Mouse (Mus musculus) CD8-positive naive resting alpha-beta T cell, adult 2 months (primary cell): ENCODE results near the gene Bdh1.
"Not testable (repeated sequence)": the region's sequence is repeated elsewhere in the genome, so short reads cannot be mapped to it uniquely, and the experiment has no call there.

Experiments
- DNase-seq, 2 experiments: peaks; one replicate each; pipeline ENCODE4 v3.0.0; 2022; ENCODE audit warnings: low read depth in 2 of 2, low spot score in 2 of 2

Gene Bdh1

DNA sequence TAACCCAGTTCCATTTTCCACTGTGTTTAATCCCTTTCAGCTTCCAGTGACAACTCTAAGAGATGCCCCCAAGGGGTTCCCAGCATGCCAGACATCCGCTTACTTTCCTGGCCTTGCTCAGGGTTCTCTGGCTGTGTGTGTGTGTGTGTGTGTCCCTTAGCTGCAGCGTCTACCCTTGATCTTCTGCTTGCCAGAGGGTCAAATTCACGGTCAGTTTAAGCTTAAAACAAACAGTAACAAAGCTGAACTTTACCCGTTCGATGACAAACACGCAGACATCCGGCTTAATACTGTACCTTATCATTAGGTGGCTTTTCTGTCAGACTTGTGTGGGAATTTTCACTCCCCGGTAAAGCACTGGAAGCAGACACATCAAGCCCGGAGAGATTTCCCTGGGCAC, at the start of gene Bdh1:
Gene Bdh1 (plus strand): TSS at position 281 of the 400 bp plus-strand sequence.
- DNase-seq: no peak

DNA sequence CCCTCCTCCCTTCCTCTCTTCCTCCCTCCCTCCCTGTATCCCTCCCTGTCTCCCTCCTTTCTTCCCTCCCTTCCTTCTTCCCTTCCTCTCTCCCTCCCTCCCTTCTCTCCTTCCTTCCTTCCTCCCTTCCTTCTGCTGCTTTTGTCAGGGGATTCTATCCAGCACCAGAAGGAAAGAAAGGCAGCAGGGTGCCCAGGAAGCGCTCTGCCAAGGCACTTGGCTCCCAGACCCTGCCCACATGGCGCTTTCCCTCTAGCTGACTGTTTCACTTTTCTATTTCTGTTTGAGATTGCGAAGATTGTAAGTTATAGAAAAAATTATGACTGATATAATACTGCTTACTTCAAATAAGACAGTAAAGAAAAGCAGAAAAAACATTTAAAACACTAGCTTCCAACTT, 49.8 kb upstream of the Bdh1 start:
- DNase-seq: not testable (repeated sequence)

DNA sequence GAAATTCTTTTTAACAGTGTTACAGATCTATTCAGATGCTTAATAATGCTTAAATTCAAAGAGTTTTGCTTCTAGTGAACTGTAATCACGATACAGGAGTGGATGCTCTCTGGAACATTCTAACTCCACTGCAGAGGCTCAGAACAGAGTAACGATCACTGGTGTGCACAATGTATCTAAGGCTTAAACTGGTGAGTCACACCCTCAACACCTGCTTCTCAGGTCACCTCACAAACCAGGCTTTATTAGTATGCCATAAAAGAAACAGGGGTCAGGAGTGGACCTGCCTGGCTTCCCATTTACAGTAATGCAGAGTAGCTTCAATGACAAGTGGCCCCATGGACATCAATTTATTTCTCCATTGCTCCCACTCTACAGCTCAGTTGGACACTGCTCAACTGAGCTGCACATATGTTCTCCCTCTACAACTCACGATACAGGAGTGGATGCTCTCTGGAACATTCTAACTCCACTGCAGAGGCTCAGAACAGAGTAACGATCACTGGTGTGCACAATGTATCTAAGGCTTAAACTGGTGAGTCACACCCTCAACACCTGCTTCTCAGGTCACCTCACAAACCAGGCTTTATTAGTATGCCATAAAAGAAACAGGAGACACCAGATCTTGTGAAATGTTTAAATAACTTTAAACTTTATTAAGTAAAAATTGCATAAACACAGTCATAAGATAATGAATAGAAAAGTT, 46.0 kb upstream of the Bdh1 start:
- DNase-seq: not testable (repeated sequence)

DNA sequence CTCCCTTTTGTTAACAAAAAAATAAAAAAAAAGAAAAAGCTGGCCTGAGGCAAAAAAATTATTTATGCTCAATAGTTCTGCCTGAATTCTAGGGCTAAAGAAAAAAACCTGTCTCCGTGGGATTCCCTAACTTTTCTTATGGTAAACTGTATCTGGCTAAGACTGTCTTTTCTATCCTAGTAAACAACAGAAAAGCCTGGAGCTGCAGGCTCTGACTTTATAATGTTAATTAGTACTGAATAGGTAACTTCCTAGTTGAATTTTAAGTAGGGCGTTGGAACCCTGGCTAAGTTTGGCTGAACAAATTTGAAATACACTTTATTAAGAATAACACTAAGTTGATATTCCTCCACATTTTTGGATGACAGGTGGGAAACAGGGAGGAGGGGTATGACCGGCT, 33.8 kb upstream of the Bdh1 start:
- not testable (repeated sequence) for DNase-seq

DNA sequence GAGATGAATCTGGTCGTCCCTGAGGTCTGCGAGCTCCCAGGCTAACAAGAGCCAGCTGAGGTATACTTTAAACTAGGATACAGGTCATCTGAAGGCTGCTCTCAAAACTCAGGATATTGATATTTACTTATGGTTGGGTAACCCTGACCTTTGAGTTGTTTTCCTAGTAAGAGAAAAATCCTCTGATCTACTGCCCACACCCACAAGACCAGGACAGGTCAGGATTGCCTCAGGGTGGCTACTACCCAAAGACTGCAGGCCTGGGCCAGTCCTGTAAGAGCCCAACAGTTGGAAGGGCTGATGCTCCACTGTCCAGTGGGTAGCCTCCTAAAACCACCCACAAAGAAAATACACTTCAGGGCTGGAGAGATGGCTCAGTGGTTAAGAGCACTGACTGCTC, 22.8 kb upstream of the Bdh1 start:
- DNase-seq: no peak

DNA sequence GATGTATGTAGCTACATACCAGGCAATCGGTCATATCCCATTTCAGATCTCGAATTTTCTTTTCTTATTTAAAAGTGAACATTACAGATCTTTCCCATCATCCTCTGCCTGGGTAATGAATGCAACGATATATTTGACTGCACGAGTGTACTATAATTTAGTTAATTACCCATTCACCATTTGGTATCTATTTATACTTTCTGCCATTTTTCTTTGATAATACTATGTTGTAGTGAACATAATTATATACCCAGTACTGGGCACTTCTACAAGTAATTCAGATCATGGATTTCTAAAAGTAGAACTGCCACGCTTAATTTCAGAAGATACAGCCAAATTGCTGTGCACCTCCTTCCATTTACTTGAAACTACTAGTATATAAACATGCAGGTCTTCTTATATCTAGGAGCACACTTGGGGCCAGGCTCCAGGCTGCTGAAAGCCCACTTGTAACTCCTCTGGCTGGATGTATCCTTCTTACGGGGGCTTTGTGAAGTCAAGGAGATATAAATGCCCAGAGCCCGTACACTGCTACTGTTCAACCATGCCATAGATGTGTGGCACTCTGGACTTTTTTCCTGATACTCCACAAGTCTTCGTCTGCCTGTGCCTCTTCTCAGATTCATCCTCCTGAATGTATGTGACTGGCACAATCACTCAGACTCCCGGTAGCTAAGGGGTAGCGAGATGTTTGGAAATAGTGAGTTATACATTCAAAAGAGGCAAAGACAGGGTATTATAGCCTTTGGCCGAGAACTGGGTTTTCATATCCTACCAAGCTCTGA, 21.0 kb upstream of the Bdh1 start:
- DNase-seq: no peak

DNA sequence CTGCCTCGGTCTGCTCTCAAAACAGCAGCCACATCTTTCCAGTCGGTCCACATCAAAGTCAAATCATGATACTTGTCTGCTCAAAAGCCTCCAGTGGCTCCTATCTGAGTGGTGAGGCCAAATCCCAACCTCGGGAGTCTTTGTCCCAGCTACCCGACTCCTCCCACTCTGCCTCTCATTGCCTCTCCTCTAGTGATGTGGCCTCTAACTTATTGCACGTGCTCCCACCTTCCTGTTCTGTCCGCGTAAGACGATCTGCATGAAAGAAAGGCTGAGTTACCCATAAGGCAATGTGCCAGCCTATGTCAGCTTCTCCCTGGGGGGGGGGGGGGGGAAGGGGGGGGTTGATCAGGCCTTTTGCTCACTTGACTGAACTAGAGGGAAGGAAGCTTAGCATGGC, 20.0 kb upstream of the Bdh1 start:
- DNase-seq: no peak

DNA sequence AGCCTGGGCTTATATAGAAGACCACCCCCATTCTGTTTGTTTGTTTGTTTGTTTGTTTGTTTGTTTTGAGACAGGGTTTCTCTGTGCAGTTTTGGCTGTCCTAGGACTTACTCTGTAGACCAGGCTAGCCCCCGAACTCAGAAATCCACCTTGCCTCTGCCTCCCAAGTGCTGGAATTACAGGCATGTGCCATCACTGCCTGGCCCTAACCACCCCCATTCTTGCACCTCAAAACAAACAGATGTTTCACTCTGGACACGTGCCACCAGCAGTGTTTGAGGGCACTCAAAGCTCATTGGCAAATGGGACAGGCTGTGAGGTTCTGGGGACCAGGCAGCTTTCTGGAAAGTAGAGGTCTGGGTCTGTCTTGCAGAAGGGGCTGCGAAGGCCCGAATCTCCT, 18.1 kb upstream of the Bdh1 start:
- no peak for DNase-seq

DNA sequence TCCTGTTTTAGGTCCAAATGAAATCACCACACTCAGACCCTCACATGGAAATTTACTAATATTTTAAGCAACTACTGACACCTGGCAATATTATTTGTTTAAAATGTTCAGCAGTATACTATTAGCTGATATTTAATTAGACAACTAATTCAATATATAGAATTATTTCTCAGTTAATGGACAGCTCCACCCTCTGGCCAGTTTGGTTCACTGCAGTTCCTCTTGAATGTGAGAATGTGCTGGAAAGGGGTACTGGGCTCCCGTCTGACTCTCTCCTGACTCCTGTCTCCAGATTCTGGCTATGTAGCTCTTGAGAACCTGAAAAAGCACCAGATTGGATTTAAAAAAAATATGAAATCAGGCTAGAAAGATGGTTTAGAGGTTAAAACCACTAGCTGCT, 17.0 kb upstream of the Bdh1 start:
- no peak for DNase-seq

DNA sequence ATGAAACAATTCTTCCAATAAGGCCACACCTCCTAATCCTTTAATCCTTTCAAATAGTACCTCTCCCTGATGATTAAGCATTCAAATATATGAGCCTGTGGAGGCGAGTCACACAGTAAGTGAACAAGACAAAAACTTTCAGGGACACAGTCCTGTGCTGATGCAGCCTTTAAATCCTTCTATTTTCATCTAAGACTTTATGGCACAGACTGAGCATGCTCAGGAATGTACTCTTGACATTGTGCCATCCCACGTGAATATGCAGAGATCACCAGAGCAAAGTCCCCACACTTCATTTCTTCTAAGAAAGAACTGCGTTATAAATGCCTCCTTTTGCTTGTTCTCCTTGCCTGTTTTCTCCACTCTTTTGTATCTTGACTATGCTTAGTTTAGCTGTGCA, 14.2 kb upstream of the Bdh1 start:
- DNase-seq: no peak

DNA sequence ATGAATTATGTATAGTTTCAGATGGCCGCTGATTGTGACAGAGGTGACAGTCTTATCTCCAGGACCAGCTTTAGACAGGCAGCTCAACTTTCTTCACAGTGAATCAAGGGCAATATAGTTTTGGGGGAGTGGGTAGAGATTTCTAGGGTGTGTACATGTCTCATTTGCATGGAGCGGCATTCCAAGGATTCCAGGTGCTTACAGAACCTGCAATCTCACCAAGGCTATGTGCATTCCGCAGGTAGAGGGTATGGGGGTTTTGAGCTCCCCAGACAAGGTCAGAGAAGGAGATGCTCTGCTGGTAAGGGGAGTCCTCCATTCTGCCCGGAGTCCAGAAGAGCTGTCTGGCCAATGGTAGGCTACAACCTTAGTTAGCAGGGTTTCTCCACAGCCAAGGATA, 11.1 kb upstream of the Bdh1 start:
- no peak for DNase-seq

DNA sequence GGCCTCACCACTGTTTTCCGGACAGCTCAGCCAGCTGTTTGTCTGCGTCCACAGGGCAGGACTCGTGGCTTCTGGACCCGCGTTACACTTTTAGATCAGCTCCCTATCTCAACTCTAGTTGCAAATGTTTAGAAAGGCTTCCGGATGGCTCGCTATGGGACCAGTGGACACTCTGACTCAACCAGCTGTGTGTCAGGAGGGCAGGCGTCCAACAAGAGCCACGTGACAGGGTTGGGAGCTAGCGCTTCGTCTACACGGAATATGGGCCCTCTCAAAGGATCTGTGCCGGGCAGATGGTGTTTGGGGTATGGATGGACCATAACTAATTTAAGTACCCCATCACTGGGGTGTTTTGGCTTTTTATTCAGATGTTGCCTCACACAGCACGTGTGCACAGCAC, 9.8 kb upstream of the Bdh1 start:
- no peak for DNase-seq

DNA sequence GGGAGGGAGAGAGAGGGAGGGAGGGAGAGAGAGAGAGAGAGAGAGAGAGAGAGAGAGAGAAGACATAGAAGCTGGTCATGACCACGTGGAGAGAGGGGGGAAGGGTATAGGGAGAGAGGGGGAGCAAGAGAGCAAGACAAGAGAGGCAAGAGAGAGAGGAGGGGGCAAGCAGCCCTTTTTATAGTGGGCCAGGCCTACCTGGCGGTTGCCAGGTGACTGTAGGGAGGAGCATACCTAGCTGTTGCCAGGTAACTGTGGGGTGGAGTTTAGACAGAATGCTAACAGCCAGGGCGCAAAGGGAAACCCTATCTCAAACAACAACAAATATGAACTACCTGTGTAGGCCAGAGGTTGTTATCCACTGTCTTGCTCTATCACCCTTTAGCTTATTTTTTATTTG, 8.3 kb upstream of the Bdh1 start:
- no peak for DNase-seq

DNA sequence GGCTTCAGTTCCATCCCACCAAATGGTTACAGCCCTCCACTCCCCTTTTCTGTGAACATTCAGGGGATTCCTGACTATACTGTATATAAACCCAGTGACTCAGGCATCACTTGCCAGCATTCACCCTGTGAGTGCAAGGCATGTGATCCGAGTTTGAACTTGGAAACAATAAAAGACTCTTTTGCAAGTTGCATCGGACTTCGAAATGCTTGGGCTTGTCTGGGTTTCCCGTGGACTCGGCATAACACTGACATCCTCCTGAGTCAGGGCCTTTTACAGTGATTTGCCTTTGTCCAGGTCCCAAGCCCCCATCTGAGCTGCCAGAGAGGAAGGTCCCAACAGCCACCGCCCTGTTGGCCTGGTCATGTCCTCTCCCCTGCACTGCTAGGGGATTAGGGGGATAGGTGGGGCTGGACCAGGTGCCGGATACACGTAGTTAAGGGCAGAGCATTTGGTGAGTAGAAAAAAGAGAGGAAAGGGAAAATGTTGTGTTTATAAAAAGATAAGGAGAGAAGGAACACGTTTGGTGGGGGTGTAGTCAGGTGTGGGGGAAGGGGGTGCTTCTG, 6.1 kb upstream of the Bdh1 start:
- DNase-seq: no peak

DNA sequence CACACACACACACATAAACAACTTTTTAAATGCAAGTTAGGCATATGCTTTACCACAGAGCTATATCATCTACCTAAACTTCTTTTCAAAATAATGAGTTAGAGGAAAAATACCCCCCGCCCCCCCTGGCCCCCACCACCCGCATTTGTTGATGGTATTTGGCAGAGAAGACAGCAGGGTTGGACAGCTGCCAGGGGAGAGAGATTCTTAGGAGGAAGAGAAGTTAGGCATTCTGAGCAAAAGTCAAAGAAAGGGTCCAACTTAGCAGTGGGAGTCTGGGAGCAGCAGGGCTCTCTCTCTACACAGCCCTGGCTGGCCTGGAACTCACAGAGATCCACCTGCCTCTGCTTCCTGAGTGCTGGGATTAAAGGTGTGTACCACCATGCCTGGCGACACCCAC, 3.4 kb upstream of the Bdh1 start:
- no peak for DNase-seq

DNA sequence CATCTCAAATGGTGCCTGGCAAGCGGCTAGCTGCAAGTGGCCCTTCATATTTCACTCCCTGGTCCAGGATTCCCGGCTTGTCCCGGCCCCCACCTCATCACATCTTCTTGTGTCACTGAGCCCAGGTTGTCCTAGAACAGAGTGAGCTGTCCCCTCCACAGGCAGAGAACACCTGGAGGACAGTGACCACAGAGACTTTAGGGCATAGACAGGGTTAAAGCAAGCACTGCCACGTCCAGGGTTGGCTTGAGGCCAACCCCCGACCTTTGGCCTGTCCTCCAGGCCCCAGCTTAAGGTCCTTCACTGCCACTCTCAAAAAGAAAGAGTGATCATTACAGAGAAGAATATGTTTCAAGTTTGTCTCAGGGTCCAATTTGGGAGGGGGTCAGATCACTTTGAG, 2.6 kb upstream of the Bdh1 start:
- DNase-seq: no peak

DNA sequence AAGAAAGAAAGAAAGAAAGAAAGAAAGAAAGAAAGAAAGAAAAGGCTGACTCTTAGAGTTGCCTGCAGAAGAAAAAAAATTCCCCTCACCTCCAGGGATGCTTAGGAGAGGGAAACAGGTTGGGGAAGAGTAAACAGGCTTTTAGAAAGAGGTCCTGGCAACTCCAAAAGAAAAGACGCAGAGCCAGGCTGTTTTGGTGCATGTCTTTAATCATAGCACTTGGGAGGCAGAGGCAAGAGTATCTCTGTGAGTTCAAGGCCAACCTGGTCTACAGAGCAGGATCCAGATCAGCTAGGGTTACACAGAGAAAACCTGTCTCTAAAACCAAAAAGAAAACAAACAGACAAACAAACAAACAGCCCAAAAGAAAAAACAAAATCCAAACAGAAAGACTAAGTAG, 642 bp downstream of the Bdh1 start:
- DNase-seq: no peak

DNA sequence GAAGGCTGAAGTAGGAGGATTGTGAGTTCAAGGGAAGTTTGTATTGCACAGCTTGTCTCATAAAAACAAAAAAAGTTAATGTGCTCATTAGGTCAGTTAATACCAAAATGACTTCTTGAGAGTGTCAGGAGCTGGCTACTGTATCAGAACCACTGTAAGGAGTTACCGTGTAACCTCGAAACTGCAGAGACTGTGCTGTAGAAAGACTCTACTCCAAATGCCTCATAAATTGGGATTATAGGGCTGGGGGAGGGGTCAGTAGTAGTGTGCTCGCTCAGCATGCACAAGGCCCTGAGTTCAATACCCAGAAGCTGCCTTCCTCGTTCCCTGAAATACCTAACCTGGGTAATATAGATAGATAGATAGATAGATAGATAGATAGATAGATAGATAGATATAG, 1.3 kb downstream of the Bdh1 start:
- no peak for DNase-seq

DNA sequence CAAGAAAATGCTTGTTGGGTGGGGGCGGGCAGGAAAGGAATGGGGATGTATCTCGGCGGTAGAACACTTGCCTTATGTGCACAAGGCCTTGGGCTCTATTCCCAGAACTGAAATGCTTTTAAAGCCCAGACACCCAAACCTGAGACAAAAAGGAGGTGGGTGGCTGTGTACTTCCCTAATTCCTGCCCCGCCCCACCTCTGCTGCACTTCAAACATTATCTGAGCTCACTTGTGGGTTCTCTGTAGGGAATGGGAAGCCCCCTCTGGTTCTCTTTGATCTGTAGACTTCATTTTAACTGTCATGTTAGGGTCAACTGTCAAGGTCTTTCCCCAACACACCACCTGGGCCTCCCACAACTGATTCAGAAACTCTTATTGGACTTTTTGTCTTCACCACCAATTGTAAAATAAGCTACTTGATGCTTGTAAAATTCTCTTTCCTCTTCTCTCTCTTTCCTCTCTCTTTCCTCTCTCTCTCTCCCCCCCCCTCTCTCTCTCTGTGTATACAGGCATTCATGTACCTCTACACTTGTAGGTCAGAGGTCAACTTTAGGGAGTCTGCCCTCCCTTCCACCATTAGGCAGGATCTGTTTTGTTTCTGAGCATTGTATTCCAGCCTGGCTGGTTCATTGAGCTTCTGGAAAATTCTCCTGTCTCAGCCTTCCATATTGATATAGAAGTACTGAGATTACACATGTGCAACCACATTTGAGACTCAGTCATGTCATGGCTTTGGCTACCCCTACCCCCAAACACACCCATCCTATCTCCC, 2.5 kb downstream of the Bdh1 start:
- DNase-seq: no peak

DNA sequence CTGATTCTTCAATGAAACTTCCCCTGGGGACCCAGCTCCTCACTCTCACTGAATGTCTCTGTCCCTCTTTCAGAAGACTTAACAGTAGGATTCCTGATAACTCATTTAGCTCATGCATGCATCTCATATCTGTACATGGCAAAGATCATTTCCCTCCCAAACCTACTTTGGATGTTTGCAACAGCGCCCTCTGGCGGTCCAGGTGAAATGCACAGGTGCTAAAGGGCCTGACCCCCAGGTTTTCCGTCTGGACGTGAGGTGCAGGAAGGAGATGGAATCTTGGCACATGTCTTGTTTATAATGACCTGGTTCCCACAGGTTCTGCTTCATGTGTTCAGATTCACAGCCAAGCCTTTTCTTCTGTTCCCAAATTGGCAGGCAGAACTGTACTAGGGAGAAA, 3.4 kb downstream of the Bdh1 start:
- DNase-seq: peak; percentile 79 to 85

DNA sequence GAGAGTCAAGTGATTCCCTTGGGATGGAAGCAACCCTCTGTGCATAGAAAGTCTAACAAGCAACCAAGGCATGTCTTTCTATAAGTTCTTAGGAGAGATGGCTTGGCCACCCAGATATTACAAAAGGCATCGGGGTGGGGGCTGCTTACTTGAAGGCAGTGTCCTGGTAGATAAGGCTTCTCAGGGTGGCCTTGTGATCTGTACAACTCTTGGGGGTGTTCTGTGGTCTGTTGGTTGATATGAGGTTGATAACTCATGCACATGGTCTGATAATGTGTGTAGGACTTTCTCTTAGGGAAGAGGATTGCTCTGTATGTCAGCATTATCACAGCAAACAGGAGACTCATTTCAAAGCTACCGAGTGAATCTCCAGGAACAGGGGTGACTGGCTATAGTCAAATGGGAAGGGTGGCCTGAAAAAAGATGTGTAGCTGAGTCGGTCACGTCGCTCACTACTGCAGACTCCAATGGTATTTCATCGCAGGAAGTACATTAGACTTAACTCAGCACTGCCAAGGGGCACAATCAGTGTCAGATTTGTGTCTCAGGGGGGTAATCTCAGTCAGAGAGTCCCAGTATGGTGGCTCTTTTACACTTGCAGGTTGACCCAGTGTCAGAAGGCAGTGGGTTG, 4.5 kb downstream of the Bdh1 start:
- no peak for DNase-seq
